Mouse (Mus musculus) hindbrain, embryonic 11.5 days (tissue): ENCODE data around the gene Patl1. TPM values are rescaled to one million over a fixed set of nuclear protein-coding genes. Genes with fewer than 3 reads are reported as not detected.
"Not testable (repeated sequence)": the region's sequence is repeated elsewhere in the genome, so short reads cannot be mapped to it uniquely, and the experiment has no call there.

ENCODE experiments used
- ATAC-seq: fragments of 200-750 bp; cut with Nextera tagmentation; 2 replicates; pipeline ENCODE4 v1.8.0; 2017; ENCODE audit warnings: mild to moderate bottlenecking, moderate TSS enrichment, moderate library complexity; ENCODE audit not compliant: low FRiP score
- DNase-seq: peaks from one replicate; pipeline ENCODE4 v3.0.0-alpha.2; 2015; ENCODE audit warnings: low spot score
- H3K27ac ChIP-seq: fragments of 300-500 bp; sonication (generic); 2 replicates; pipeline ENCODE4 v1.5.1; 2014; ENCODE audit warnings: mild to moderate bottlenecking, low read depth, low read length
- H3K27me3 ChIP-seq: fragments of 300-500 bp; sonication (generic); 2 replicates; pipeline ENCODE4 v1.6.1; 2014; ENCODE audit warnings: mild to moderate bottlenecking, low read length, moderate library complexity, mixed read lengths; ENCODE audit not compliant: control insufficient read depth, insufficient read depth
- H3K36me3 ChIP-seq: fragments of 300-500 bp; sonication (generic); 2 replicates; pipeline ENCODE4 v1.6.1; 2014; ENCODE audit warnings: mild to moderate bottlenecking, low read length, moderate library complexity, mixed read lengths; ENCODE audit not compliant: control insufficient read depth, insufficient read depth
- H3K4me1 ChIP-seq: fragments of 300-500 bp; sonication (generic); replicated peaks from 2 replicates; pipeline ENCODE4 v1.6.1; 2014; ENCODE audit warnings: low read length, mixed read lengths; ENCODE audit not compliant: control insufficient read depth, insufficient read depth
- H3K4me2 ChIP-seq: fragments of 300-500 bp; sonication (generic); replicated peaks from 2 replicates; pipeline ENCODE4 v1.6.1; 2014; ENCODE audit warnings: mild to moderate bottlenecking, low read depth, low read length
- H3K4me3 ChIP-seq: fragments of 300-500 bp; sonication (generic); 2 replicates; pipeline ENCODE4 v1.5.1; 2014; ENCODE audit warnings: low read depth, low read length
- H3K9ac ChIP-seq: fragments of 300-500 bp; sonication (generic); 2 replicates; pipeline ENCODE4 v1.6.1; 2014; ENCODE audit warnings: low read depth, low read length
- H3K9me3 ChIP-seq: fragments of 300-500 bp; sonication (generic); 2 replicates; pipeline ENCODE4 v1.6.1; 2016; ENCODE audit warnings: low read length; ENCODE audit not compliant: control insufficient read depth
- WGBS: fragments of 180-500 bp; shearing (Covaris S2); extraction: QIAGEN DNeasy Blood & Tissue Kit; methylation state at CpG from one replicate; pipeline ENCODE4 v1.1.7; 2014; 5-methylcytosine and 5-hydroxymethylcytosine counted together
- polyA plus RNA-seq: library from polyadenylated mRNA; unstranded; fragments of >200 nt; fragmentation: Nextera tagmentation; extraction: Ambion mirVana; gene quantifications from 2 replicates; pipeline ENCODE4 v1.2.1, GENCODE M21; 2014

Gene Patl1
- polyA plus RNA-seq, 1 experiment from 2014 or later, result 26.5 TPM

DNA sequence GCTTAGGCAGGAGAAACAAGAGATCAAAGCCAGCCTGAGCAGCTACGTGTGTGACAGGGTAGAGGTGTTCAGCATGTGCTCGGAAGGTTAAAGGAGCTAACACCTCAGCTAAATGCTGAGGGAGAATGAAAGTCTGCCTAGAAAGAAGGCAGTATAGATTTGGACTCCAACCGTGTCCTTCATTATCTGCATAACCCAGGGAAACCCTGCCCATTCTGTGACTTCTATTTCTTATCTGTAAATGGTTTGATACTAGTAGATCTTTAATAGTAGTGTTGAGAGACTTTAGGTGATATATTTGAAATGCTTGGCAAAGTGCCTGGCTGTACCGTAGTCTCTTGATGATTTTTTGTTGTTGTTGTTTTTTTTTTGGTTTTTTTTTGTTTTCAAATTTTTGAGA is 63.5 kb downstream of the Patl1 start:
- WGBS, result 91% methylated on average over 4 of the region's 4 CpGs
- Histone ChIP-seq H3K4me3 (no peak overlapping the region), H3K9ac (no peak overlapping the region), H3K4me1 (no peaks in the 10 kb centered on the region), H3K27me3 (no peaks in the 10 kb centered on the region), H3K4me2 (no peak overlapping the region), H3K9me3 (no peaks in the 10 kb centered on the region), H3K36me3 (0 out of 2 replicates have a peak, but pooled peaks cover 15% of the 10 kb centered on the region), H3K27ac (no peak overlapping the region)
- DNase-seq (no peak), ATAC-seq (no peak)

DNA sequence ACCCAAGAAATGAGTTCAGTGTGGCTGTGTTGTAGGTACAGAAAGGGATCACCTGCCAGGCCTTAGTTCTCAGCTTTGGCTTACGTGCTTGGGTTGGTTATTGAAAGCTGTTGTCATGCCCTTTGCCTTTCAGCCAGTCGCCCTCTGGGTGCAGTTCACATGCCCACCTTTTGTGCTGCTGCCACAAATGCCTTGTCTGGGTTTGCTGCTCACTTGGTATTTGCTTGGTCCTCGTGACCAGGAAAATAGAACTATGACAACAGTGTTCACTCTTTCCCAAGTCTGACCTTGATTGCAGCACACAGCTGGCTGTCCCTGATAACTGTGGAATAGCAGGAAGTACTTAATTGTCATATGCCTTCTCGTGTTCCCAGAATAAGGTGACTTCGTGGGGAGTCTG is 65.2 kb downstream of the Patl1 start:
- 92% methylated on average over 5 of the region's 5 CpGs for WGBS
- Histone ChIP-seq H3K9me3 (no peaks in the 10 kb centered on the region), H3K27ac (no peak overlapping the region), H3K27me3 (no peaks in the 10 kb centered on the region), H3K9ac (no peak overlapping the region), H3K4me2 (no peak overlapping the region), H3K4me1 (no peaks in the 10 kb centered on the region), H3K36me3 (peaks cover 13% of the 10 kb centered on the region; the same call in 1 of the 2 replicates), H3K4me3 (no peak overlapping the region)
- no peak for DNase-seq
- ATAC-seq, result no peak

DNA sequence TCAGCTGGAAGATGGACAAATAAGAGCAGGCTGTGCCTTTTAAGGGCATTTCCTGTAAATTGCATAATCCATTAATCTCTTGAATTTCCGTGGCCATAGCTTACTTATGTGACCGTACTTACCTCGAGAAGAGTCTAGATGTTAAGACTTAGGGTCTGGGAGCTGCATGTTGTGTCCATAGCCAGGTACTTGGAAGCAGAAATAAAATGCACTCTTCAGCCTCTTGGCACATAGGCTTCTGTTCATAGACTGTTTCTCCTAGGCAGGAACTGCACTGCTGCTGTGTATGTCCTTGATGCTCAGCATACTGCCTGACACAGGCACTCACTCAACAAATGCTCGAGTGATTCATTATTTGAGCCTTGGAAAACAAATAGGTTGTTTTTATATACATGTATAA is 68.3 kb downstream of the Patl1 start:
- Histone ChIP-seq H3K4me3 (no peak overlapping the region), H3K9me3 (no peaks in the 10 kb centered on the region), H3K27me3 (no peaks in the 10 kb centered on the region), H3K4me2 (no peak overlapping the region), H3K4me1 (no peaks in the 10 kb centered on the region), H3K27ac (no peak overlapping the region), H3K9ac (no peak overlapping the region), H3K36me3 (peaks cover 10% of the 10 kb centered on the region; the same call in 1 of the 2 replicates)
- ATAC-seq (no peak), DNase-seq (no peak)
- WGBS, result 92% methylated on average over 4 of the region's 4 CpGs

DNA sequence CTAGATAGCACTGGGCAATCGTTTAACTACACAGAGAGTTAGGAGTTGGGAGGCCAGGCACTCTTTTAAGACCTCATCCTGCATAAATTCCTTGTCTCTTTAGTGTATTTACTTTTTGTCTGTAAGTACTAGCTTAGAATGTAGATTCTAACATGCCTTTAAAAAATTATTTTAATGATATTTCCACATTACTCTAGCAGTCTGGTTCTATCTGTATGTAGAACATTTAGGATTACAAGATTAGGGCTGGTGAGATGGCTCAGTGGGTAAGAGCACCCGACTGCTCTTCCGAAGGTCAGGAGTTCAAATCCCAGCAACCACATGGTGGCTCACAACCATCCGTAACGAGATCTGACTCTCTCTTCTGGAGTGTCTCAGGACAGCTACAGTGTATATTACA is 72.4 kb downstream of the Patl1 start:
- H3K4me3 ChIP-seq, ATAC-seq, H3K27ac ChIP-seq, H3K4me2 ChIP-seq, H3K9ac ChIP-seq, H3K9me3 ChIP-seq, H3K27me3 ChIP-seq, DNase-seq, H3K4me1 ChIP-seq, H3K36me3 ChIP-seq: not testable (repeated sequence)
- 86% methylated on average over 5 of the region's 5 CpGs for WGBS

DNA sequence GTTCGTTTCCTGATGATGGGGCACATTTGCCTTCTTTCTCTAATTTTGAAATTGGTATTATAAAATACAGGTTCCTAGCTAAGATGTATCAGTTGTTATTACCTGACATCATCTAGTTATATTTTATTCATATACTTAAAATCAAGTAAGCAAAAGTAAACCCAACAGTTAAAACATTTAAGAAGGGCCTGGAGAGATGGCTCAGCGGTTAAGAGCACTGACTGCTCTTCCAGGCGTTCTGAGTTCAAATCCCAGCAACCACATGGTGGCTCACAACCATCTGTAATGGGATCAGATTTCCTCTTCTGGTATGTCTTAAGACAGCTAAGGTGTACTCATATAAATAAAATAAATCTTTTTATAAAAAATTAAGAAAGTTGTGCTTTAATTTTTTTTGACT is 75.6 kb downstream of the Patl1 start:
- H3K9me3 ChIP-seq, result no peaks in the 10 kb centered on the region
- H3K27ac ChIP-seq, result no peak overlapping the region
- H3K9ac ChIP-seq, result no peak overlapping the region
- ATAC-seq, result no peak
- no peaks in the 10 kb centered on the region for H3K27me3 ChIP-seq
- H3K4me2 ChIP-seq, result no peak overlapping the region
- 95% methylated on average over 3 of the region's 3 CpGs for WGBS
- no peak overlapping the region for H3K4me3 ChIP-seq
- no peaks in the 10 kb centered on the region for H3K4me1 ChIP-seq
- H3K36me3 ChIP-seq, result peaks cover 12% of the 10 kb centered on the region; the same call in 1 of the 2 replicates
- no peak for DNase-seq

DNA sequence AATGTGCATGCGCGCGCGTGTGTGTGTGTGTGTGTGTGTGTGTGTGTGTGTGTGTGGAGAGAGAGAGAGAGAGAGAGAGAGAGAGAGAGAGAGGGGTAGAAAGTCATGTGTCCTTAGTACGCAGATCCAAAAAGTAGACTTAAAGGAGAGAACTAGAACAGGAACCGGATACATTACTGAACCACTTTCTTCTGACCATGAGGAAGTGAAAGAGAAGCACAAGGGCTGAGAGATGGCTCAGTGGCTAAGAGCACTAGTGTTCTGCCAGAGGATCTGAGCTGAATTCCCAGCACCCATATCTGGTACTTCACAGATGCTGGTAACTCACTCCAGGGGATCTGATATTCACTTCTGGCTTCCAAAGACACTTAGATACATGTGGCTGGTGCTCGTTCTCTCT is 77.1 kb downstream of the Patl1 start:
- Histone ChIP-seq H3K27ac (no peak overlapping the region), H3K36me3 (peaks cover 14% of the 10 kb centered on the region; the same call in 1 of the 2 replicates)
- WGBS, result 96% methylated on average over 7 of the region's 7 CpGs

DNA sequence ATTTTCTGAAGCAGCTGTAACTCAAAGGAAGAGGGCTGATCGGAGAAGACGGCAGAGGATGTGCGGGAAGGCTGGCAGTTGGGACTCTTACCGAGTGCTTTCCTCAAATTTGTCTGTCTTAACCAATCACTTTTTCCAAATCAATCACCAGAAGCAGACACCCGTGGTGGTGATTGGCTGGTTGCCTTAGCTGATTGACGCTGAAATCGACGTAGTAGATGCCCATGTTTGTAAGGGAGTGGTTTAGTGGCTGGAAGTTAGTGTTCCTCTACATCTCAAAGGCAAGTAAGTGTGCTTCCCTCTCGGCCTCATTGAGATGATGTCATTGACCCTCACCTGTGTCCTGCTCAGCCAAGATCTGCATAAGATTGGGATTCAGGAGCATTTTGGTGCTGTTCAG is 79.8 kb downstream of the Patl1 start:
- no peak overlapping the region for H3K9ac ChIP-seq
- no peak for DNase-seq
- H3K4me1 ChIP-seq, result no peaks in the 10 kb centered on the region
- H3K36me3 ChIP-seq, result peaks cover 16% of the 10 kb centered on the region; the same call in 1 of the 2 replicates
- no peak overlapping the region for H3K4me2 ChIP-seq
- 94% methylated on average over 9 of the region's 9 CpGs for WGBS
- H3K27ac ChIP-seq, result no peak overlapping the region
- ATAC-seq, result no peak
- no peaks in the 10 kb centered on the region for H3K9me3 ChIP-seq
- no peaks in the 10 kb centered on the region for H3K27me3 ChIP-seq
- H3K4me3 ChIP-seq, result no peak overlapping the region

More for the DNA sequence above, 77.1 kb downstream of the Patl1 start:
- no peak overlapping the region for H3K4me3 ChIP-seq
- DNase-seq, result no peak
- ATAC-seq, result no peak
- no peak overlapping the region for H3K4me2 ChIP-seq
- no peaks in the 10 kb centered on the region for H3K9me3 ChIP-seq
- no peak overlapping the region for H3K9ac ChIP-seq
- H3K4me1 ChIP-seq, result no peaks in the 10 kb centered on the region
- no peaks in the 10 kb centered on the region for H3K27me3 ChIP-seq

DNA sequence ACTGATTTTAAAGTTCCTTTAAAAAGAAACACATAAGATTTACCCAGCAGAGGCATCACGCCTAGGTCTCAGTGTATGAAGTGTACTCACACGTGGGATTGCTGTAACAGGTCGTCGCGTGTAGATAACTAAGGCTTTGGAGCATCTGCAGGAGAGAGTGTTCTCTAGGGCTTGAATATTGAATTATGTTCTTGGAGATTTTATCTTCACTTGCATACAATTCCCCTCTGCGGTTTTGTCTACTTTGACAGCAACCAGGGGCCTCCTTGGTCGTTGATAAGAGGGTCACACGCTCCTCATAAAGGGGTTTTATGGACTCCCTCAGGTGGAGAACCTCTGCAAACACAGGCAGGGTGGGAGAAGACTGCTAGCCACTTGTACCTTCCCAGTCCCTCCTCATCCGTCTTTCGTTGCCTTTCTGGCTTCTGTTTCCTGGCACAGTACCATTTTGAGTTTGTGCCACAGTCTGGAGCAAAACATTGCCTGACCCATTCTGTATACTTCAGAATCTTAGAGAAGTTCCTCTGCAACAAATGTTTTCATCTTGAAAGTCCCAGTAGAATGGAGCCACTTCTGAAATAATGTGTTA is 80.3 kb downstream of the Patl1 start:
- no peak overlapping the region for H3K9ac ChIP-seq
- no peak overlapping the region for H3K4me2 ChIP-seq
- no peaks in the 10 kb centered on the region for H3K9me3 ChIP-seq
- no peak overlapping the region for H3K27ac ChIP-seq
- H3K36me3 ChIP-seq, result peaks cover 15% of the 10 kb centered on the region; the same call in 1 of the 2 replicates
- 97% methylated on average over 10 of the region's 10 CpGs for WGBS
- DNase-seq (no peak), ATAC-seq (no peak)
- no peaks in the 10 kb centered on the region for H3K4me1 ChIP-seq
- no peaks in the 10 kb centered on the region for H3K27me3 ChIP-seq
- no peak overlapping the region for H3K4me3 ChIP-seq
